Mouse (Mus musculus) liver, embryonic 14.5 days (tissue): ENCODE results near the gene Pxdc1.

ENCODE experiments used
- CTCF ChIP-seq: IDR thresholded peaks from 2 replicates; pipeline ENCODE4 v1.5.1; 2016; ENCODE audit warnings: antibody characterized with exemption, low read depth, control low read depth
- EP300 ChIP-seq: IDR thresholded peaks from 2 replicates; pipeline ENCODE4 v1.6.1; 2016; ENCODE audit warnings: antibody characterized with exemption, low read depth

- no peak for TF ChIP-seq CTCF
- TF ChIP-seq EP300 = no peak
These were observed 7.0 kb downstream of the Pxdc1 start for GRCm38 (mm10) chr13:34646240-34646750.
